Mouse (Mus musculus) CH12.LX (cell line): ENCODE measurements around the gene Golga4. TPM values are rescaled to one million over a fixed set of nuclear protein-coding genes. Genes with fewer than 3 reads are reported as not detected.

ENCODE experiments used
- DNase-seq: peaks from one replicate; pipeline ENCODE4 v3.0.0-alpha.2; 2013; ENCODE audit errors: extremely low read depth
- H3K27ac ChIP-seq: 2 replicates; pipeline ENCODE4 v1.5.1; 2012; ENCODE audit warnings: low read depth, mild to moderate bottlenecking, control low read depth, moderate library complexity; ENCODE audit not compliant: insufficient read depth
- H3K27me3 ChIP-seq: replicated peaks from 2 replicates; pipeline ENCODE3; 2012; ENCODE audit warnings: inconsistent platforms
- H3K36me3 ChIP-seq, 2 experiments: replicated peaks in 1 of 2; 2 replicates each; pipeline versions ENCODE3 to v1.6.1; 2012; ENCODE audit warnings: inconsistent platforms in 1 of 2, low read length in 1 of 2, mild to moderate bottlenecking in 1 of 2, mixed read lengths in 1 of 2, moderate library complexity in 1 of 2; ENCODE audit not compliant: control insufficient read depth in 1 of 2, insufficient read depth in 1 of 2
- H3K4me1 ChIP-seq, 2 experiments: 2 replicates each; pipeline ENCODE4 v1.6.1; 2012; ENCODE audit warnings: inconsistent platforms in 1 of 2, moderate library complexity in 1 of 2; ENCODE audit not compliant: insufficient read depth in 2 of 2, control insufficient read depth in 1 of 2
- H3K4me2 ChIP-seq: 2 replicates; pipeline ENCODE4 v1.6.1; 2012; ENCODE audit warnings: low read depth, mild to moderate bottlenecking, control low read depth; ENCODE audit not compliant: poor library complexity, insufficient read depth, severe bottlenecking
- H3K4me3 ChIP-seq, 3 experiments: fragments of 150-350 bp in 1 of 3; sonication (generic) in 1 of 3; replicated peaks in 1 of 3; 2 replicates each; pipeline versions ENCODE3 to v1.5.1; 2011 to 2012; ENCODE audit warnings: low read depth in 2 of 3, low read length in 2 of 3, mild to moderate bottlenecking in 2 of 3, moderate library complexity in 2 of 3, control low read depth in 1 of 3, improper control_type of control experiment in 1 of 3, inconsistent platforms in 1 of 3, mixed read lengths in 1 of 3; ENCODE audit not compliant: poor library complexity in 1 of 3
- H3K79me2 ChIP-seq: replicated peaks from 2 replicates; pipeline ENCODE4 v1.6.1; 2012; ENCODE audit warnings: mild to moderate bottlenecking, moderate library complexity; ENCODE audit not compliant: control insufficient read depth, poor library complexity, insufficient read depth, severe bottlenecking; ENCODE audit errors: extremely low read depth
- H3K9ac ChIP-seq: 2 replicates; pipeline ENCODE4 v1.6.1; 2012; ENCODE audit warnings: low read depth, mild to moderate bottlenecking, control low read depth, moderate library complexity; ENCODE audit not compliant: insufficient read depth
- H3K9me3 ChIP-seq: replicated peaks from 2 replicates; pipeline ENCODE3; 2012; ENCODE audit warnings: low read length, inconsistent platforms, mixed read lengths
- BHLHE40 ChIP-seq: IDR thresholded peaks from 2 replicates; pipeline ENCODE4 v1.6.1; 2011; ENCODE audit warnings: mild to moderate bottlenecking, low read depth, low read length, improper control_type of control experiment
- ELF1 ChIP-seq: IDR thresholded peaks from 2 replicates; pipeline ENCODE4 v1.6.1; 2014; ENCODE audit warnings: low read depth, mild to moderate bottlenecking, inconsistent platforms, low read length, improper control_type of control experiment
- GABPA ChIP-seq: IDR thresholded peaks from 2 replicates; pipeline ENCODE4 v1.6.1; 2012; ENCODE audit warnings: low read depth, low read length, improper control_type of control experiment, inconsistent platforms; ENCODE audit not compliant: insufficient replicate concordance
- MAZ ChIP-seq: IDR thresholded peaks from 2 replicates; pipeline ENCODE4 v1.6.1; 2012; ENCODE audit warnings: low read depth, mild to moderate bottlenecking, inconsistent platforms, low read length, improper control_type of control experiment, moderate library complexity
- NRF1 ChIP-seq: IDR thresholded peaks from 2 replicates; pipeline ENCODE4 v1.6.1; 2014; ENCODE audit warnings: low read depth, mild to moderate bottlenecking, inconsistent platforms, low read length, improper control_type of control experiment, moderate library complexity
- SIN3A ChIP-seq: IDR thresholded peaks from 2 replicates; pipeline ENCODE4 v1.6.1; 2012; ENCODE audit warnings: low read length, improper control_type of control experiment, inconsistent platforms
- TCF12 ChIP-seq: IDR thresholded peaks from 2 replicates; pipeline ENCODE4 v1.6.1; 2014; ENCODE audit warnings: low read depth, mild to moderate bottlenecking, inconsistent platforms, low read length, improper control_type of control experiment
- USF1 ChIP-seq: IDR thresholded peaks from 2 replicates; pipeline ENCODE4 v1.6.1; 2014; ENCODE audit warnings: low read depth, mild to moderate bottlenecking, inconsistent platforms, low read length, improper control_type of control experiment
- USF2 ChIP-seq: conservative IDR thresholded peaks from 2 replicates; pipeline ENCODE4 v1.6.1; 2011; ENCODE audit warnings: low read depth, low read length, improper control_type of control experiment
- ZKSCAN1 ChIP-seq: IDR thresholded peaks from 2 replicates; pipeline ENCODE4 v1.6.1; 2012; ENCODE audit warnings: low read depth, inconsistent platforms, low read length, improper control_type of control experiment, borderline replicate concordance
- dilution Hi-C: fragments of 300-500 bp; cut with MboI; formaldehyde crosslinking; loops from 2 replicates; pipeline ENCODE4 v1.14.3; 2020; ENCODE audit warnings: low sequenced_read_pairs; ENCODE audit not compliant: extremely low pct_unique_long_range_greater_than_20kb, extremely low pct_ligation_motif_present
- in situ Hi-C: fragments of 300-500 bp; cut with MboI; formaldehyde crosslinking; loops from 3 replicates; pipeline ENCODE4 v1.14.3; 2019; ENCODE audit warnings: low sequenced_read_pairs, low pct_ligation_motif_present, low pct_unique_long_range_greater_than_20kb, mixed read lengths
- polyA plus RNA-seq: library from polyadenylated mRNA; unstranded; fragments of >175 nt; gene quantifications from 2 replicates; pipeline ENCODE4 v1.2.1, GENCODE M21; 2012; ENCODE audit warnings: low read depth; ENCODE audit not compliant: insufficient read length
- total RNA-seq, 2 experiments: library from RNA; depleted of rRNA; stranded (reverse); fragments of 300-350 nt in 1 of 2; fragments of >200 nt in 1 of 2; gene quantifications; 2 replicates each; pipeline ENCODE4 v1.2.3; 2012 to 2014

Gene Golga4
- total and polyA plus RNA-seq, 3 experiments = 23.7 to 37.2 (median 33.1) TPM

GRCm38 (mm10) chr9:118629763-118630379 is 123.8 kb downstream of the Golga4 start:
- H3K9me3 ChIP-seq = no peaks in the 10 kb centered on the region
- dilution Hi-C loops (no loop called here), in situ Hi-C loops (no loop called here)
- peaks cover 28% of the 10 kb centered on the region for H3K27me3 ChIP-seq
- H3K4me3 ChIP-seq = no peak overlapping the region
- no peak overlapping the region for H3K27ac ChIP-seq
- H3K4me1 ChIP-seq = no peaks in the 10 kb centered on the region
- no peaks in the 10 kb centered on the region for H3K36me3 ChIP-seq
- no peak for DNase-seq
- no peak overlapping the region for H3K4me2 ChIP-seq
- no peak for TF ChIP-seq ZKSCAN1
- no peak for TF ChIP-seq SIN3A
- TF ChIP-seq NRF1 = no peak
- no peak for TF ChIP-seq ELF1
- no peak for TF ChIP-seq BHLHE40
- no peak for TF ChIP-seq TCF12
- TF ChIP-seq USF1 = no peak
- no peak for TF ChIP-seq USF2
- TF ChIP-seq GABPA = no peak
- TF ChIP-seq MAZ = no peak
- TF ChIP-seq, all 38 proteins: peak for 0
- Histone ChIP-seq H3K9ac (no peak overlapping the region), H3K79me2 (no peaks in the 10 kb centered on the region)

Other genes with a start within 250 kb of the Golga4 start
- gene Eomes, start 28.1 kb upstream of the Golga4 start, total RNA-seq (2012; rRNA removed) = not detected in 2 replicates
- not detected in 2 replicates for gene Eomes, start 28.1 kb upstream of the Golga4 start, total RNA-seq (2014; rRNA removed)
- 0.07 TPM in 1 of 2 replicates, not detected in the other for gene Eomes, start 28.1 kb upstream of the Golga4 start, polyA plus RNA-seq
- gene Itga9, start 100.4 kb downstream of the Golga4 start, total RNA-seq (2012; rRNA removed) = not detected in 2 replicates
- not detected in 2 replicates for gene Itga9, start 100.4 kb downstream of the Golga4 start, total RNA-seq (2014; rRNA removed)
- 0.19 TPM in 1 of 2 replicates, not detected in the other for gene Itga9, start 100.4 kb downstream of the Golga4 start, polyA plus RNA-seq